Mouse (Mus musculus) heart, postnatal 0 days (tissue): ENCODE results near the gene Accs.

Experiments used
- CTCF ChIP-seq: IDR thresholded peaks from 2 replicates; pipeline ENCODE4 v1.5.1; 2016; ENCODE audit warnings: antibody characterized with exemption, control low read depth, low read depth
- EP300 ChIP-seq: IDR thresholded peaks from 2 replicates; pipeline ENCODE4 v1.6.1; 2016; ENCODE audit warnings: antibody characterized with exemption, low read depth

- TF ChIP-seq EP300 (no peak), CTCF (no peak)
Measured at GRCm38 (mm10) chr2:93881640-93882367, 32.1 kb upstream of the Accs start.
